Mouse (Mus musculus) erythroblast, embryonic 14.5 days (primary cell): Measurements from ENCODE around the gene Stra6.

Experiments used
- GATA1 ChIP-seq: IDR thresholded peaks from 2 replicates; pipeline ENCODE4 v1.6.1; 2012; ENCODE audit warnings: low read length, inconsistent platforms, mixed read lengths
- TAL1 ChIP-seq: IDR thresholded peaks from 3 replicates; pipeline ENCODE4 v1.6.1; 2012; ENCODE audit warnings: low read length, inconsistent platforms, mixed read lengths

GRCm38 (mm10) chr9:58199381-58200269 is 136.0 kb downstream of the Stra6 start:
- TF ChIP-seq GATA1, result no peak
- no peak for TF ChIP-seq TAL1
